Mouse (Mus musculus): ENCODE results near the gene Bola2. TPM values are rescaled to one million over a fixed set of nuclear protein-coding genes. Genes with fewer than 3 reads are reported as not detected.
"Not testable (repeated sequence)": the region's sequence is repeated elsewhere in the genome, so short reads cannot be mapped to it uniquely, and the experiment has no call there.

Gene Bola2
- total RNA-seq (2022): 10 to 100 TPM; 52.4 to 70.4 (median 56.4) TPM

GRCm38 (mm10) chr7:126695210-126695611, at the start of gene Bola2:
Gene Bola2, plus strand, starts transcription at chr7:126695401.
- DNase-seq (ENCODE audit: low spot score): peak; percentile 62

GRCm38 (mm10) chr7:126645708-126646107, 49.5 kb upstream of the Bola2 start:
- peak; percentile 50 for DNase-seq (ENCODE audit: low spot score)

- DNase-seq (ENCODE audit: low spot score): no peak
These were observed 46.7 kb upstream of the Bola2 start for GRCm38 (mm10) chr7:126648486-126648885.

GRCm38 (mm10) chr7:126649231-126650051, 45.8 kb upstream of the Bola2 start, which contains the start of gene Sgf29:
Gene Sgf29, plus strand, starts transcription at chr7:126649309.
- peak; percentile 91 for DNase-seq (ENCODE audit: low spot score)

GRCm38 (mm10) chr7:126650852-126651251, 44.3 kb upstream of the Bola2 start:
- no peak for DNase-seq (ENCODE audit: low spot score)

GRCm38 (mm10) chr7:126653991-126654390, 41.2 kb upstream of the Bola2 start:
- DNase-seq (ENCODE audit: low spot score): no peak

GRCm38 (mm10) chr7:126655695-126656094, 39.5 kb upstream of the Bola2 start:
- no peak for DNase-seq (ENCODE audit: low spot score)

- no peak for DNase-seq (ENCODE audit: low spot score)
These were observed 37.7 kb upstream of the Bola2 start for GRCm38 (mm10) chr7:126657522-126657921.

GRCm38 (mm10) chr7:126659771-126660170, 35.4 kb upstream of the Bola2 start:
- no peak for DNase-seq (ENCODE audit: low spot score)

- DNase-seq (ENCODE audit: low spot score): no peak
These were observed 31.6 kb upstream of the Bola2 start for GRCm38 (mm10) chr7:126663646-126664045.

GRCm38 (mm10) chr7:126665269-126665668, 29.9 kb upstream of the Bola2 start:
- peak; percentile 51 for DNase-seq (ENCODE audit: low spot score)

- no peak for DNase-seq (ENCODE audit: low spot score)
These were observed 27.6 kb upstream of the Bola2 start for GRCm38 (mm10) chr7:126667495-126668090.

- DNase-seq (ENCODE audit: low spot score): no peak
These were observed 26.7 kb upstream of the Bola2 start for GRCm38 (mm10) chr7:126668452-126668851.

GRCm38 (mm10) chr7:126670152-126670551, 25.0 kb upstream of the Bola2 start:
- DNase-seq (ENCODE audit: low spot score): no peak

GRCm38 (mm10) chr7:126672111-126672510, 23.1 kb upstream of the Bola2 start:
- no peak for DNase-seq (ENCODE audit: low spot score)

- no peak for DNase-seq (ENCODE audit: low spot score)
These were observed 20.1 kb upstream of the Bola2 start for GRCm38 (mm10) chr7:126675104-126675503.

GRCm38 (mm10) chr7:126676207-126676606, 19.0 kb upstream of the Bola2 start, which contains the start of gene Sult1a1:
Gene Sult1a1, minus strand, starts transcription at chr7:126676432.
- peak; percentile 94 for DNase-seq (ENCODE audit: low spot score)

GRCm38 (mm10) chr7:126676631-126677220, 18.5 kb upstream of the Bola2 start:
- DNase-seq (ENCODE audit: low spot score): no peak

- no peak for DNase-seq (ENCODE audit: low spot score)
These were observed 16.5 kb upstream of the Bola2 start for GRCm38 (mm10) chr7:126678545-126679341.

- DNase-seq (ENCODE audit: low spot score): no peak
These were observed 15.5 kb upstream of the Bola2 start for GRCm38 (mm10) chr7:126679683-126680082.

GRCm38 (mm10) chr7:126681221-126681620, 14.0 kb upstream of the Bola2 start:
- DNase-seq (ENCODE audit: low spot score): no peak

- DNase-seq (ENCODE audit: low spot score): not testable (repeated sequence)
These were observed 7.0 kb upstream of the Bola2 start for GRCm38 (mm10) chr7:126688156-126688555.

Measured in heart, adult 8-10 months (tissue).